Mouse (Mus musculus) stomach, embryonic 15.5 days (tissue): ENCODE measurements at regions not wholly inside any gene's neighbourhood (a gene's known extent, or its start where the extent isn't known, plus 50 kb on each side); places are given as distances from the start of the nearest gene placed in this dataset.

Source experiments
- ATAC-seq: fragments of 200-750 bp; cut with Nextera tagmentation; 2 replicates; pipeline ENCODE4 v1.8.0; 2017; ENCODE audit warnings: low read depth, moderate number of reproducible peaks, moderate TSS enrichment; ENCODE audit not compliant: insufficient read depth, low FRiP score
- H3K27ac ChIP-seq: fragments of 300-500 bp; sonication (generic); 2 replicates; pipeline ENCODE4 v1.5.1; 2015; ENCODE audit warnings: mild to moderate bottlenecking, inconsistent platforms
- H3K27me3 ChIP-seq: fragments of 300-500 bp; sonication (generic); replicated peaks from 2 replicates; pipeline ENCODE4 v1.6.1; 2015; ENCODE audit warnings: inconsistent platforms
- H3K36me3 ChIP-seq: fragments of 300-500 bp; sonication (generic); 2 replicates; pipeline ENCODE4 v1.6.1; 2015; ENCODE audit warnings: inconsistent platforms
- H3K4me1 ChIP-seq: fragments of 300-500 bp; sonication (generic); 2 replicates; pipeline ENCODE4 v1.6.1; 2015; ENCODE audit warnings: inconsistent platforms
- H3K4me2 ChIP-seq: fragments of 300-500 bp; sonication (generic); 2 replicates; pipeline ENCODE4 v1.6.1; 2015; ENCODE audit warnings: mild to moderate bottlenecking, inconsistent platforms
- H3K4me3 ChIP-seq: fragments of 300-500 bp; sonication (generic); replicated peaks from 2 replicates; pipeline ENCODE4 v1.5.1; 2015; ENCODE audit warnings: inconsistent platforms
- H3K9ac ChIP-seq: fragments of 300-500 bp; sonication (generic); 2 replicates; pipeline ENCODE4 v1.6.1; 2015; ENCODE audit warnings: inconsistent platforms
- H3K9me3 ChIP-seq: fragments of 300-500 bp; sonication (generic); 2 replicates; pipeline ENCODE4 v1.6.1; 2016; ENCODE audit warnings: inconsistent platforms
- WGBS: fragments of 180-500 bp; shearing (Covaris S2); methylation state at CpG from one replicate; pipeline ENCODE4 v1.1.7; 2015; 5-methylcytosine and 5-hydroxymethylcytosine counted together

DNA sequence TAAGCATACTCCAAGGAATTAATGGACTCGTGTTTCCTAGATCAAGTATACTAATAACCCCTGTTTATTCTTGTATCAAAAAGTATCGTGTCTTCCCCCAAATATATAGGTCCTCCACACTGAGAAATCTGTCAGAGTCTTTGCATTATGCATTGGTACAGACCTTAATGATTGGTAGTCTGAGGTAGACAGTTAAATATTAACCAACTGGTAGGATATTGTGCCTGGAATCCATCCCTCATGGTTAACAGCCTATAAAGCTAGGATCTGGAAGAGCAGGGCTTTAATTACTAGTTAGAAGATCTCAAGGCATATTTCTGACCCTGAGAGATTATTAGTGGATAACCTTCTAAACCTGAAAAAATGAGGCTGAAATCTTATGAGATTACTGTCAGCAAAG is 153.6 kb upstream of the Fam98a start:
- 72% methylated on average over 2 of the region's 2 CpGs for WGBS
- no peak overlapping the region for H3K4me3 ChIP-seq
- no peak overlapping the region for H3K4me2 ChIP-seq
- no peak for ATAC-seq
- no peak overlapping the region for H3K27ac ChIP-seq
- H3K9ac ChIP-seq = no peak overlapping the region
- no peaks in the 10 kb centered on the region for H3K36me3 ChIP-seq
- no peaks in the 10 kb centered on the region for H3K27me3 ChIP-seq
- H3K9me3 ChIP-seq = no peaks in the 10 kb centered on the region
- H3K4me1 ChIP-seq = no peaks in the 10 kb centered on the region

DNA sequence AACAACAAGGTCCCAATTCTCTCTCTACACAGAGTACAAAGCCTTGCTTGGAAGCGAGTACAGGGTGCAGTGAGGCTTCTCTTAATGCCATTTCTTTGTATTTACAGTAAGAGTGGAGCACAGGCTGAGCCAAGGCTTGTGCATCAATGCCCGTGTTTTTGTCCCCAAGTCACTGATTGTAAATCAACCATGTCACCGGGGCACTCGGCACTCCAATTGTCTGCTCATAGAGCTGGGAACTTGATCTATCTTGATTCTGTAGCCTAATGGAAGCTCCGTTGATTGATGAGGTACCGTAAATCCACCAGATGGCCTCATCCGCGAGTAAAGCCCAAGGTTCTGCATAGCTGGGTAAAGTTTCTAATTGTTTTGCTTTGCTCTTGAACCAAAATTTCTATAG is 152.1 kb upstream of the Fam98a start:
- WGBS = 38% methylated on average over 8 of the region's 8 CpGs
- H3K9ac ChIP-seq = no peak overlapping the region
- no peaks in the 10 kb centered on the region for H3K9me3 ChIP-seq
- H3K36me3 ChIP-seq = no peaks in the 10 kb centered on the region
- H3K4me3 ChIP-seq = no peak overlapping the region
- no peak for ATAC-seq
- H3K4me1 ChIP-seq = no peaks in the 10 kb centered on the region
- H3K27ac ChIP-seq = no peak overlapping the region
- H3K4me2 ChIP-seq = no peak overlapping the region
- no peaks in the 10 kb centered on the region for H3K27me3 ChIP-seq

DNA sequence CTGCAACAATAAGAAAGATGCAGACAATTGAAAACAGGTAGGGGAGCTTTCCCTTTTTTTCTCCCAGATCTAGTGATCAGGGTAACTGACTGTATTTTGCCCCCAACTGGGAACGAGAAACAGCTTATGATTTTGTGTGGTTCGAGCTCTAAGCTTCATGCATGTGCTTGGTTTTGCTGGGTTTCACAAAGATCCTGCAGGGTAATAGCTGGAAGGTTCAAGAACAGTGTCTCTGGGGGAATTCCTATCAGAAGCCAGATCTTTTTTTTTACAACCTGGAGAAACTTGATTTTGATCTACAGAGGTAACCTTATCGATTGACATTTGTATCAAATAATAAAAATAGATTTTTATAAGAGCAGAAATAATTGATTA is 145.0 kb upstream of the Fam98a start:
- H3K27ac ChIP-seq = no peak overlapping the region
- H3K27me3 ChIP-seq = no peaks in the 10 kb centered on the region
- no peak overlapping the region for H3K9ac ChIP-seq
- no peak overlapping the region for H3K4me2 ChIP-seq
- H3K4me1 ChIP-seq = no peaks in the 10 kb centered on the region
- no peaks in the 10 kb centered on the region for H3K9me3 ChIP-seq
- H3K36me3 ChIP-seq = no peaks in the 10 kb centered on the region
- no peak overlapping the region for H3K4me3 ChIP-seq
- ATAC-seq = no peak
- WGBS = 82% methylated on average over 3 of the region's 3 CpGs

DNA sequence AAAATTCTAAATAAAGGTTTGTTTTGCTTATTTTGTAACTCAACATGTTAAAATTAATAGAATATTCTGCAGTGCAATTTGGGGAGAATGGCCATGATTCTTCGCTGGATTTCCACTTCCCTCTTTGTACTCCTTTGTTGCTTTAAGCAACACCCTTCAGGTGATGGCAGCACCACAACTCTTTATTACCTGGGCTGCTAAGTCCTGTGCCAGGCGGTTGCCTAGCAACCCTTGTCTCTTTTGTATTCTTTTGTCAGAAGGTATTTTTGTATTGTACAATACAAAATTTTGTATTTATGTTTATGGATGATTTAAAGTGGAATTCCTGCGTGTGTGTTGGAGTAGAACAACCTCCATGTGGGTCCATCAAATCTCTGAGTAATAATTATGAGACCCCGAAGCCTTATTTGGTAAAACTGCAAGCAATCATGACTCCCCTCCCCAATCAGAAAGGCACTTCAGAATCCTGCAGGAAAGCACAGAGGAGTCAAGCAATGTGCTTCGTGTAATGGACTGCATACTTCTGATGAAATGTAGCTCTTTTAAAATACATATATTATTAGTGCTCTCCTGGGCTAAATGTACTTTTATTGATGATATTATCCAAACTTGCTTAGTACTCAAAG is 144.5 kb upstream of the Fam98a start:
- no peak overlapping the region for H3K9ac ChIP-seq
- ATAC-seq = no peak
- WGBS = 66% methylated on average over 5 of the region's 5 CpGs
- no peaks in the 10 kb centered on the region for H3K27me3 ChIP-seq
- no peak overlapping the region for H3K27ac ChIP-seq
- H3K4me2 ChIP-seq = no peak overlapping the region
- H3K36me3 ChIP-seq = no peaks in the 10 kb centered on the region
- H3K4me1 ChIP-seq = no peaks in the 10 kb centered on the region
- H3K4me3 ChIP-seq = no peak overlapping the region
- H3K9me3 ChIP-seq = no peaks in the 10 kb centered on the region

DNA sequence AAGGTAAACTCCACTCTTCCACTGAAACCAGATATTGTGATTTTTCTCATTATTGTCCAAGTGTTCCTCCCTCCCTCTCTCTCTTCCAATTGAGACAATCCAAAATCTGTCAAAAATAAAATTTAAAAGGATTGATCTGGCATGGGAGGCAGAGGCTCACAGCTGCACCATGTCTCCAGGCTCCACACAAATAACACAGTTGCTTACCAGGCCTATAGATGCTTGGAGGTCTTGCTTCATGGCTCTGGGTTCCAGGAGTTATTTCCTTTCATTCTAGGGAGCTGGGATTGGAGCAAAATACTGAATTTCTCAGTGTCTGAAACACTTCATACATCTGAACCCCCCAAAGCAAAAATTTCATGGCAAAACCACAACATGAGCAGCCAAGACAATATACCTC is 134.2 kb upstream of the Fam98a start:
- Histone ChIP-seq H3K4me2 (no peak overlapping the region), H3K4me3 (no peak overlapping the region), H3K9me3 (no peaks in the 10 kb centered on the region), H3K9ac (no peak overlapping the region), H3K4me1 (no peaks in the 10 kb centered on the region), H3K27ac (no peak overlapping the region), H3K27me3 (no peaks in the 10 kb centered on the region), H3K36me3 (no peaks in the 10 kb centered on the region)
- ATAC-seq = no peak

DNA sequence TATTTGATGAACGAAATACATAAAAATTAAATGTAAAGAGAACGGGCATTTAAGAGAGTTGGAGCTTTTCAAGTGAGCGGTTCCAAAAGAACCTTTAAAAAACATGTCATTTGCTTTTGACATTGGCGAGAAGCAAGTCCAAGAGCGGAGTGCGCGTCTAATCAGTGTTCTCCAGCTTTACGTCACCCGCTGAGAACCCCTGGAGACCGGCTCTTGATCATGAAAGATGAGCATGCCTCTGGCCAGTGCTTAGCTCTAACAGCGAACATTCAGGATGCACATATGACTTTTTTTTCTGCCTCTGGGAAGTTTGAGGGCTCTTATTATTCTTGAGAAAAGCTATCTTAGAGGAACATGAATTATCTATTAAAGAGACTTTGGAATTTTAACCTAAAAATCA is 95.2 kb upstream of the Fam98a start:
- Histone ChIP-seq H3K36me3 (no peaks in the 10 kb centered on the region), H3K4me3 (no peak overlapping the region), H3K9ac (no peak overlapping the region), H3K27ac (no peak overlapping the region), H3K27me3 (no peaks in the 10 kb centered on the region), H3K9me3 (no peaks in the 10 kb centered on the region), H3K4me2 (no peak overlapping the region), H3K4me1 (no peaks in the 10 kb centered on the region)
- ATAC-seq = no peak
- WGBS = 85% methylated on average over 11 of the region's 11 CpGs

DNA sequence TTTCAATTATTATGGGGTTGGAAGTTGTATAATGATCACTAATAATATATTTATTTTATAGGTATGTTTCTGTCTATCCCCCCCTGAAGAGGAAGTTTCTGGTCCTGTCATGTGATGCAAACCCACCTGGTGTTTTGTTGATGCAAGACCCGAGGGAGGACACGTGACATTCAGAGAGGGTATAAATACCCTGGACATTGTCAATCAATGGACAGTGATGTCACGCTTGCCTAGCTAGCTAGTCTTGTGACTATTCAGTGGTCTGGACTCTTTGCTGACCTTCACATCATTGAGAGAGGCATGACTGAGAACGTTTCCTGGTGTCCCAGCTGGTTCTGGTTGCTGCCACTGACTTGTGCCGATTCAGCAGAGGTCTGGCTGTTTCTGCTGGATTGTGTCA is 93.0 kb upstream of the Fam98a start:
- no peaks in the 10 kb centered on the region for H3K36me3 ChIP-seq
- WGBS = 76% methylated on average over 5 of the region's 5 CpGs
- no peak for ATAC-seq
- H3K27me3 ChIP-seq = no peaks in the 10 kb centered on the region
- no peak overlapping the region for H3K27ac ChIP-seq
- H3K9ac ChIP-seq = no peak overlapping the region
- H3K4me2 ChIP-seq = no peak overlapping the region
- H3K9me3 ChIP-seq = no peaks in the 10 kb centered on the region
- no peak overlapping the region for H3K4me3 ChIP-seq
- no peaks in the 10 kb centered on the region for H3K4me1 ChIP-seq

DNA sequence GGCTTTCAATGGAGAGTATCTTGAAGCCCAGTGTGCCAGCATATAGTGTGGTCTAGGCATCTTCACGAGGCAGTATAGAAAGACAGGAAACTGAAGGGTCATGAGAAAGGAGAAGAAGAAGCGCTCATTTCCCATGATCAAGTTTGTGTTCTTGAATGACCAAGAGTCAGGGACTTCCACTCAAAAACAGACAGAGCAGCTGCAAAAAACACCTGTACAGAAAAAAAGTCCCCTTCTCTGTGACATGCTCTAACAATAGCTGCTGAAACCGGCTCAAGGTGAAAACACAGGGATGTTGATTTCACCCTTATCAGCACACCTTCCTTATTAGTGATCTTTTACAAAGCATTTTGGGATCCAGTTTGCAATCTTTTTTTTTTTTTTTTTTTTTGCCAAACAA is 90.6 kb upstream of the Fam98a start:
- no peak overlapping the region for H3K4me3 ChIP-seq
- no peaks in the 10 kb centered on the region for H3K4me1 ChIP-seq
- H3K9me3 ChIP-seq = no peaks in the 10 kb centered on the region
- no peak for ATAC-seq
- no peaks in the 10 kb centered on the region for H3K36me3 ChIP-seq
- H3K9ac ChIP-seq = no peak overlapping the region
- H3K4me2 ChIP-seq = no peak overlapping the region
- WGBS = 69% methylated on average over 3 of the region's 3 CpGs
- no peaks in the 10 kb centered on the region for H3K27me3 ChIP-seq
- H3K27ac ChIP-seq = no peak overlapping the region

DNA sequence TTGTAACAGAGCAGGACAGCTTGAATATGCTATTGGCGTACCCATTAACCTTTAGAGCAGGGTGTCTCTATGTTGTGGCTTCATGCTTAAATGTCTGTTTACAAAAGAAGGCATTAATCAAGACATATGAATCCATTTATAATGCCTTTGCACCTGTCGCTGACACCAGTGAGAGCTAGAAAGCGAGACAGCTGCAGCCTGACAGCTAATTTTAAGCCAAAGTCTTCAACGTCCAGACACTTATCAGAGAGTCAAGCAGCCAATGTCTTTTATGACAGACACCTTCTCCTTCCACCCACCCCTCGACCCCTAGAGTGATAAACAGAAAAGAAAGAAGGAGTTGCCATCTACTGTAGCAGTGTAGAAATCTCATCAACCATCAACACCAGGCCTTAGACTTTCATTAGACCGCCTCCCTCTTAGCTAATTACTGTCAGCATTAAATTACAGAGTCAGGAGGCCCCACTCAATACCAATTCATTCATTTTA is 89.3 kb upstream of the Fam98a start:
- Histone ChIP-seq H3K36me3 (no peaks in the 10 kb centered on the region), H3K27ac (no peak overlapping the region), H3K4me3 (no peak overlapping the region), H3K27me3 (no peaks in the 10 kb centered on the region), H3K4me2 (no peak overlapping the region), H3K9me3 (no peaks in the 10 kb centered on the region), H3K9ac (no peak overlapping the region), H3K4me1 (no peaks in the 10 kb centered on the region)
- WGBS = 41% methylated on average over 6 of the region's 6 CpGs
- no peak for ATAC-seq

DNA sequence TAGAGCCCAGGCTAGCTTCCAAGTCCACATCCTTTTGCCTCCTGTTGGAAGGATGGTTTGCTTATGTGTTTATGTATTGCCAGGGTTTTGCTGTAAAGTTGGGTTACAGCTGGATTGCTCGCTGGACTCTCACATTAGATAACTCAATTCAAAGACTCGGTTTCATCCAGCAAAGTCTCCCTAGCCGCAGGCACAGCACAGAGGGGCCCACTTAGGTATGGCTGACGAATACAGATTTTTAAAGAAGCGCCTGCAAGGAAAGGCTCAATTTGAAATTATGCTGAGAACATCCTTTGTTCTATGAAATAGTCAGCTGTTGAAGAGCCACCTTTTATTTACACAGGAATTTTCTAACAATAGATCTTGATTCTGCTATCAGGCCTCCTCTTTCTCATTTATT is 88.8 kb upstream of the Fam98a start:
- Histone ChIP-seq H3K4me1 (no peaks in the 10 kb centered on the region), H3K27me3 (no peaks in the 10 kb centered on the region), H3K4me2 (no peak overlapping the region), H3K9me3 (no peaks in the 10 kb centered on the region), H3K27ac (no peak overlapping the region), H3K9ac (no peak overlapping the region), H3K36me3 (no peaks in the 10 kb centered on the region), H3K4me3 (no peak overlapping the region)
- WGBS = 69% methylated on average over 5 of the region's 5 CpGs
- ATAC-seq = no peak

DNA sequence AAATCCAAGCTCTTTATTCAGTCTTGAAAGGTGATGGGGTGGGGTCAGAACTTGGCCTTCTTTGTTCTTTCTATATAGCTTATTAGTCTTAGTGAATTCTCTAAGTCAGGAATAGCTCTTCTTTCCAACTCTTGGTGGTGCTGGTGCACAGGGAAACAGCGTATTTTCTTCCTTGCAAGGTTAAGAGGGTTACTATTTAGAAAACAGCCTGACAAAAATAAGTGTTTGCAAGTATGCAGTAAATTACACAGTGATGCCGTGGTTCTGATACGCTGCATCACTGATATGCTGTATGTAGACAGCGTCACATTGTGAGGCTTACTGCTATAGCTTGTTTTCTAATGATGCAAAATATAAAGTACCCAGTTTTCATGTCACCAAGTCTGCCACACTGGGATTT is 78.1 kb upstream of the Fam98a start:
- Histone ChIP-seq H3K4me2 (no peak overlapping the region), H3K9me3 (no peaks in the 10 kb centered on the region), H3K4me1 (no peaks in the 10 kb centered on the region), H3K27ac (no peak overlapping the region), H3K36me3 (no peaks in the 10 kb centered on the region), H3K27me3 (no peaks in the 10 kb centered on the region), H3K9ac (no peak overlapping the region), H3K4me3 (no peak overlapping the region)
- 83% methylated on average over 4 of the region's 4 CpGs for WGBS
- ATAC-seq = no peak

DNA sequence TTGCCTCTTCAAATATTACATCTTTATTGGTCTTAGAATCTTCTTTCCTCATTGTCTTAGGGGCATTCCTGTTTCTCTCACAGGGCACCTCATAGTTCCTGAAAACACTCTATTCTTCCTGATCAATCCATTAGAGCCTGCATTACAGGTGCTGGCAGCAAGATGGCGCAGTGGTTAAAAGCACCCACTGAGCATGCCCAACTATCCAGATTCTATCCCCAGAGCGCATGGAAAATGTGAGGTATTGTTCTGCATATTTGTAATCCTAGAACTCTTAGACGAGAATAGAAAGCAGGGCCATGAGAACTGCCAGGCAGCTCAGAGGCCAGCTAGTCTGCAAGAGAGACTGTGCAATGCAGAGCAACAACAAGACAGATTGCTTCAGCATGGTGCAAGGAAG is 67.7 kb upstream of the Fam98a start:
- Histone ChIP-seq H3K9ac (no peak overlapping the region), H3K36me3 (no peaks in the 10 kb centered on the region), H3K9me3 (no peaks in the 10 kb centered on the region), H3K4me2 (no peak overlapping the region), H3K27ac (no peak overlapping the region), H3K4me1 (no peaks in the 10 kb centered on the region), H3K27me3 (no peaks in the 10 kb centered on the region), H3K4me3 (no peak overlapping the region)
- WGBS = 65% methylated on average over 3 of the region's 3 CpGs
- no peak for ATAC-seq

DNA sequence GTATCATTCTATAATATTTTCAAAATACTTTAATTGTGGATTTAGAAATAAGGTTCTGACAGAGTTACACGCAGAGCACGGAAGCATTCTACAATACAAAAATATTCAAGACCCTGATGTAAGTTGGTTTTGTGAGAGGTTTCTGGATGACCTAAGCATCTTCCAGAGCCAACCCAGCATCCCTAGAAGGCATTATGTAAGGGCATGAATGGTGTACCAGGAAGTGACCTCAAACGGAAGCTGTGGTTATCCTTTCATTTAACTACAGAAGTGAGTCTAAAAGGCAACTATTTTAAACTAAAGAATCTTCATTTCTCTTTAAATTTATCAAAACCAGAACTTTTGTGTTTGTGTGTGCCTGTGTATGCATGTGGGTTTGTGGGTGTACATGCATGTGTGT is 66.8 kb upstream of the Fam98a start:
- Histone ChIP-seq H3K9me3 (no peaks in the 10 kb centered on the region), H3K9ac (no peak overlapping the region), H3K27ac (no peak overlapping the region), H3K4me3 (no peak overlapping the region), H3K36me3 (no peaks in the 10 kb centered on the region), H3K4me1 (no peaks in the 10 kb centered on the region), H3K4me2 (no peak overlapping the region), H3K27me3 (no peaks in the 10 kb centered on the region)
- ATAC-seq = no peak
- WGBS = 86% methylated on average over 3 of the region's 3 CpGs
